Mouse (Mus musculus) right cerebral cortex, postnatal 4 days (tissue): ENCODE measurements around the gene Cntrl.

Experiments used
- DNase-seq: peaks from one replicate; pipeline ENCODE4 v3.0.0-alpha.2; 2022

Cntrl gene

GRCm38 (mm10) chr2:35224285-35224684 lies 115.0 kb downstream of the Cntrl start:
- no peak for DNase-seq

DNA sequence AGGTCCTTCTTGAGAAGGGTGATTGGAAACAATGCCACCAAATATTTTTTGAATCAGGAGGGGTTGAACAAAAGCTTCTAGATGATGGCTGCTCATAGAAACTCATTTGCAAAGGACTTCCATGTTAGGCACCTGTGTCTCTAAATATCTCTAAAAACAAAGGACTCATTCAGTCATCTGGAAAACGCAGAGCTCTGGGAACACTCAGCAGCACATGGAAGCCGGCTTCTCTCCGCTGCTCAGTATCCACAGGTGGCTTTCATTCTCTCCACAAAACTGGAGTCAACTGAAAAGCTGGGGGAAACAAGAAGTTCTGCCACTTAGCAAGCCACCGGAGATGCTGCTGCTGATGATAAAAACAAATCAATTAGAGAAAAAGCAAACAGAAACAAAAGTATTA lies 118.9 kb downstream of the Cntrl start:
- no peak for DNase-seq
